Mouse (Mus musculus): ENCODE measurements around the gene Ms4a10. TPM values are rescaled to one million over a fixed set of nuclear protein-coding genes. Genes with fewer than 3 reads are reported as not detected.

The Ms4a10 gene
- polyA plus RNA-seq, 1 experiment from 2014 or later: not detected

DNA sequence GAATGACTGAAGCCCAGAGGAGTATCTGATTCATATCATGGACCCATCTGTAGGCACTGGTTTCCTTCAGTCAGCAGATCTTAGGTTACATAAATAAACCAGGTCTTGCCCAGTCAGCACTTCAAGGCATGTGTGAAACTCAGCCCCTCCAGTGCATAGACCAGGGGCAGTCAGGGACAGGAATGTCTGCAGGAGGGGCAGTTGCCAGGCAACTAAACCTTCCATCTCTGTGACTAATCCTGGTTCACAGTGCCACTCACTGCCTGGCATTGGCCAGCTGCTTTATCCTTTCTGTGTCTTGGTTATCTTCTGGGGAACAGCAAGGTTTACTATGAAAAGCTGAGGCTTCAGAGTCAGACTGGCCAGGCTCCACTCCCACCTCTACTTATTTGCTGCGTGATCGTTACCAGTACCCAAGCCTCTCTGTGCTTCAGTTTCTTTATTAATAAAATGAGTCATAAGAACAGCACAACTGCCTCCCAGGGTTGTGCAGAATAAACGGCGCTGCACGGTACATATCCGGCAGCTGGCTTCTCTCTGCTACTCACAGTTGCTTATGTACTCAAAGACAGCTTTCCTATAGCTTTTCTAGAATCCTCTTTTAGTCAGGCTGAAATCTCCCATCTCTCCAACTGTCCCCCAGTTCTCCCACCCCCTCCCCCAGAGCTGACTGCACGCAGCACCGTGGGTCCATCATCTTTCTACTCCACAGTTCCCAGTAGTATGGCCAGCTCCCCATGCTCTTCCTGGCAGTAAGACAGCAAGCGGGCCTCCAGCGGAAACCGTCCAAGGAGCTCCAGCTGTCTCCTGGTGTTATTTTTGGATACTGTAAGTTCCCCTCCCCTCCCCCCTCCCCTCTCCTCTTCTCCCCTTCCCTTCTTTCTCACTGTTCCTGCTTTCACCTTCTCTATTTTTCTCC, 22.2 kb downstream of the Ms4a10 start:
- peaks cover 7% of the 10 kb centered on the region; the same call in 1 of the 2 replicates for H3K27me3 ChIP-seq
- no peaks in the 10 kb centered on the region for H3K9me3 ChIP-seq
- peak overlapping the region; percentile 9; the same call in 1 of the 2 replicates for H3K4me2 ChIP-seq
- no peak overlapping the region for H3K4me3 ChIP-seq
- no peak overlapping the region for H3K9ac ChIP-seq
- H3K4me1 ChIP-seq: peaks cover 25% of the 10 kb centered on the region
- peak overlapping the region; percentile 79 for H3K27ac ChIP-seq
- WGBS: 40% methylated on average over 11 of the region's 11 CpGs
- ATAC-seq (ENCODE audit: borderline replicate concordance, extremely low read depth, low FRiP score, low TSS enrichment): peak; percentile 69
- no peaks in the 10 kb centered on the region for H3K36me3 ChIP-seq

DNA sequence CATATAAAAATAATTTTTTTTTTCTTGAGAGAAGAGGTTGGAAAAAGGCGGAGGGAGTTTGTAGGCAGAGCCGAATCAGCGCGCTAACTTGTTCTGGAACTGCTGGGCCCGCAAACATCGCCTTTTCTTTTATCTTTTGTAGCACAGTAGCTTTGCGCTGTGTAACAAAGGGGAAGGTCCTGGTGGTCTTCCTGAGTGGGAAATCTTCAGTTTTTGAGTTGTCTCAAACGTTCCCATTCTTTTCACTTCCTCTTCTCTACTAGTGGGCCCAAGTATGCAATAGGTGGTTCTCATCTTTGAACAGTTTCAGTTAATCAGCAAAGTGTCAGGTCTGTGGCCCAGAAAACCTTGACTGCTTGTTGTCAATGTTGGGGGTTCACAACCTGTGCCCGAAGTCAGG, 24.9 kb downstream of the Ms4a10 start:
- Histone ChIP-seq H3K4me3 (peak overlapping the region; percentile 77), H3K4me1 (peaks cover 34% of the 10 kb centered on the region), H3K9me3 (no peaks in the 10 kb centered on the region), H3K36me3 (peaks cover 6% of the 10 kb centered on the region), H3K9ac (peak overlapping the region; percentile 13; the same call in 1 of the 2 replicates), H3K27me3 (0 out of 2 replicates have a peak, but pooled peaks cover 3% of the 10 kb centered on the region), H3K27ac (peak overlapping the region; percentile 38; the same call in 1 of the 2 replicates), H3K4me2 (peak overlapping the region; percentile 91)
- WGBS: 27% methylated on average over 9 of the region's 9 CpGs
- ATAC-seq (ENCODE audit: borderline replicate concordance, extremely low read depth, low FRiP score, low TSS enrichment): no peak

DNA sequence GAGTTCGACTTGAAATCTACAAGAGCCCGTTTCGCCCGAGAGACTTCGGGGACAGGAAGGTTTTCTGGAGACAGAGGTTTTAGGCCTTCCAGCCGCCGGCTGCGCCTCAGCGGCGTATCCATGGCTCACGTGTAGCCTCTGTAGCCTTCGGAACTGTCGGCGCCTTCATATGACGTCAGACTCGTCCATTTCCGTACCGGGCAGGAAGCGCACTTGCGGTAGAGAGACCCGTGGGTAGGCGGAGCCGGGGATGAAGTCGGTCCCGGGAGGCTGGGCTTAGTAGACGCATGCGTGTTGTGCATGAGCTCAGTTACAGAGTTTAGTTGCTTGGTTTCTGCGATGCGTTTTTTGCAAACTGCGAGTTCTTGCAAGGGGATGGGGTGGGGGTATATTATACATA, 25.4 kb downstream of the Ms4a10 start, which contains the start of gene Ccdc86:
Gene Ccdc86, minus strand, starts transcription at position 155 of the 400 bp plus-strand sequence.
- H3K27ac ChIP-seq: peak within 1 kb of the TSS; percentile 38; the same call in 1 of the 2 replicates
- H3K36me3 ChIP-seq: peaks cover 10% of the 10 kb centered on the region
- peak within 1 kb of the TSS; percentile 77 for H3K4me3 ChIP-seq
- H3K9me3 ChIP-seq: no peaks in the 10 kb centered on the region
- peak; percentile 93 for ATAC-seq (ENCODE audit: borderline replicate concordance, extremely low read depth, low FRiP score, low TSS enrichment)
- WGBS: under 1% methylated on average over 30 of the region's 30 CpGs
- peak within 1 kb of the TSS; percentile 82 for H3K9ac ChIP-seq
- H3K27me3 ChIP-seq: 0 out of 2 replicates have a peak, but pooled peaks cover 3% of the 10 kb centered on the region
- peaks cover 34% of the 10 kb centered on the region for H3K4me1 ChIP-seq
- H3K4me2 ChIP-seq: peak within 1 kb of the TSS; percentile 91

DNA sequence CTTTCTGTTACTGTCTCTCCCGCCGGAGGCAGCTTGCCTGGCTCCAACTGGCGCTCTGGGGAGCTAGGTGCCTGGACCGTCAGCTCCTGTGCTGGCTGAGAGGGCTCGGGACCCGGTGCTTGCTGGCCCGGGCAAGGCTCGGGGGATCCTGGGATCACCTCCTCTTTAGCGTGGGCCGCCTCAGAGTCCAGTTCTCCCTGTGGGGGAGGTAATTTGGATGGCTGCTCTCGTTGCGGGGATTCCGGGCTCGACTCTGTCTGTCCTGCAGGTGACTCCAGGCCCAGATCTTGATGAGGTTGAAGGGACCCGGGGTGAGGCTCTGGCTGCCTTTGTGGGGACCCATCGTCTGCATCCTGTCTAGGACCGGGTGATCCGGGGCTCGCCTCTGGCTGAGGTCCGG, 26.1 kb downstream of the Ms4a10 start:
- 0% methylated on average over 20 of the region's 20 CpGs for WGBS

DNA sequence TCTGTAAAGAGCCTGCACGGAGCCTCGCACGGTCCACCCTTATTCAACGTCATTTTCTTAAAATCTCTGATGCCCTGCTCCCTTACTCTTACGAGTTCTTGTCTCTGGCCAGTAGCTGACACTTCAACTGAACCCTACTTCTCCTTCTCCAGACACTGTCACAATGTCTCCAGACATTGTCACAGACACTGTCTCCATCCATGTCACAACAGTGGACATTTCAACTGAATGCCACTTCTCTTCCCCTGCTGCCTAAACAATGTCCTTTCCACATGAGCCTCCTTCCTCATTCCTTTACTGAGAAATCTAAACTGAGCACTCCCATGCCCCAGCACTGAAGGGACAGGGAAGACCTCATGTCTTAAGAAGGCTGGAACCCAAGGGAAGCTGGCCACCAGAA, 27.3 kb downstream of the Ms4a10 start:
- Histone ChIP-seq H3K4me2 (peak overlapping the region; percentile 91), H3K27me3 (no peaks in the 10 kb centered on the region), H3K9ac (peak overlapping the region; percentile 82; the same call in 1 of the 2 replicates), H3K36me3 (peaks cover 26% of the 10 kb centered on the region), H3K4me3 (peak overlapping the region; percentile 77), H3K27ac (no peak overlapping the region), H3K4me1 (peaks cover 30% of the 10 kb centered on the region), H3K9me3 (no peaks in the 10 kb centered on the region)
- WGBS: 91% methylated on average over 5 of the region's 5 CpGs
- no peak for ATAC-seq (ENCODE audit: borderline replicate concordance, extremely low read depth, low FRiP score, low TSS enrichment)

More for the DNA sequence above, 26.1 kb downstream of the Ms4a10 start:
- Histone ChIP-seq H3K36me3 (peaks cover 15% of the 10 kb centered on the region), H3K9me3 (no peaks in the 10 kb centered on the region), H3K9ac (peak overlapping the region; percentile 82), H3K4me1 (peaks cover 34% of the 10 kb centered on the region), H3K4me2 (peak overlapping the region; percentile 91), H3K27me3 (0 out of 2 replicates have a peak, but pooled peaks cover 3% of the 10 kb centered on the region), H3K4me3 (peak overlapping the region; percentile 77), H3K27ac (no peak overlapping the region)
- ATAC-seq (ENCODE audit: borderline replicate concordance, extremely low read depth, low FRiP score, low TSS enrichment): no peak

DNA sequence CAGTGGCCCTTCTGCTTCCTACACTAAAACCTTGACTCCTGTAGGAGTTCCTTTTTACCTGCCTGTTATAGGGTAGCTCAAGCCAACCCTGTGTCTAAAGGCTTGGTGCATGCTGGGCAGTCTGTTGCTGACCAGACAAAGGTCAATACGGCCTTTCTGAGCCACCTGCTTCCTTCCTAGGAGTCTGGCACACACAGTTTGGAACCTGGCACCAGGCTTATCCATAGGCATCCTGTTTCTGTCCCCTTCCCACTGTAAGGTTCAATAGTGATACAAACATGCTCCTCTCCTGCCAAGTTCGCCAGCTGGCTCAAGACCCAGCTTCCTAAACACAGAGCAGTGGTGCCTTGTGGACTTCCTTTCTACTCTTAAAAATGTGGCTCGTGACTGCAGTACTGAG, 28.0 kb downstream of the Ms4a10 start:
- peak overlapping the region; percentile 91 for H3K4me2 ChIP-seq
- H3K27ac ChIP-seq: no peak overlapping the region
- H3K9ac ChIP-seq: no peak overlapping the region
- WGBS: 75% methylated on average over 3 of the region's 3 CpGs
- H3K9me3 ChIP-seq: no peaks in the 10 kb centered on the region
- H3K4me3 ChIP-seq: peak overlapping the region; percentile 77; the same call in 1 of the 2 replicates
- peaks cover 26% of the 10 kb centered on the region for H3K36me3 ChIP-seq
- H3K27me3 ChIP-seq: no peaks in the 10 kb centered on the region
- no peak for ATAC-seq (ENCODE audit: borderline replicate concordance, extremely low read depth, low FRiP score, low TSS enrichment)
- H3K4me1 ChIP-seq: peaks cover 23% of the 10 kb centered on the region

DNA sequence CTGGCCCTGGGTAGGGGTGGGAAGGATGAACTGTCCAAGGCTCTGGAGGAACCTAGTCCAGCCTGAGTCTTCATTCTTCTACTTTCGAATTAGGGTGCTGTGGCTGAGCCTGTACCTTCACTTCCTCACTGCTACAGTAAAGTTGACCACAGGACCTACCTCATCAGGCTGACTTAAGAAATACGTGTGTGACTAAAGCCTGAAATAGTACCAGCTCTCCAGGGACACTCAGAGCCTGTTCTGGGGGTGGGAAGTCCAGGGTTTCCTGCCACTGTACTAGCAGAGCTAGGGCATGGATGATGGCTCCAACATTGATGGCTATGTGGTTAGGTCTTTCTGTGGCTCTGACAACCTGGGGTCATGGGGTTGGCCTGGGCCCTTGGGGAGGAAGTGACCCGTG, 30.5 kb downstream of the Ms4a10 start:
- H3K36me3 ChIP-seq: peaks cover 26% of the 10 kb centered on the region
- no peak for ATAC-seq (ENCODE audit: borderline replicate concordance, extremely low read depth, low FRiP score, low TSS enrichment)
- H3K9ac ChIP-seq: no peak overlapping the region
- H3K27me3 ChIP-seq: no peaks in the 10 kb centered on the region
- H3K4me3 ChIP-seq: no peak overlapping the region
- 85% methylated on average over 3 of the region's 3 CpGs for WGBS
- H3K27ac ChIP-seq: no peak overlapping the region
- peaks cover 33% of the 10 kb centered on the region for H3K4me1 ChIP-seq
- no peaks in the 10 kb centered on the region for H3K9me3 ChIP-seq
- no peak overlapping the region for H3K4me2 ChIP-seq

DNA sequence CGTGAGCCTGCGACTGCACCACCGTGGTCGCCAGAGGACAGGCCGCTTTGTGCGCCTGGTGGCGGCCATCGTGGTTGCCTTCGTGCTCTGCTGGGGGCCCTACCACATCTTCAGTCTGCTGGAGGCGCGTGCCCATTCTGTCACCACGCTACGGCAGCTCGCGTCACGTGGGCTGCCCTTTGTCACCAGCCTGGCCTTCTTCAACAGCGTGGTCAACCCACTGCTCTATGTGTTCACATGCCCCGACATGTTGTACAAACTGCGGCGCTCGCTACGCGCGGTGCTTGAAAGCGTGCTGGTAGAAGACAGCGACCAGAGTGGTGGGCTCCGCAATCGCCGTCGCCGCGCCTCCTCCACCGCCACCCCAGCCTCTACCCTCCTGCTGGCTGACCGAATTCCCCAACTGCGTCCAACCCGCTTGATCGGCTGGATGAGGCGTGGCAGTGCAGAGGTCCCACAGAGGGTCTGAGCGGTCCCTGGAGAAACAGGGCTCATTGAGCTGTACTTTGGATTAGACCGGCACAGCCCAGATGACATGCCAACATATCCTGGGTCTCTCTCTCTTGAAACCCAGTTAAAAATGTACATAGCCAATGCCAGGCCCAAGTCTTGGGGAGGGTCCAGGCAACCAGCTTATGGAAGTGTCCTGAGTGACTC, 33.5 kb downstream of the Ms4a10 start:
- Histone ChIP-seq H3K4me1 (peaks cover 12% of the 10 kb centered on the region), H3K27me3 (no peaks in the 10 kb centered on the region), H3K9ac (peak overlapping the region; percentile 35), H3K4me3 (peak overlapping the region; percentile 36), H3K9me3 (no peaks in the 10 kb centered on the region), H3K36me3 (peaks cover 26% of the 10 kb centered on the region), H3K27ac (no peak overlapping the region), H3K4me2 (peak overlapping the region; percentile 80)
- 4% methylated on average over 40 of the region's 40 CpGs for WGBS
- ATAC-seq (ENCODE audit: borderline replicate concordance, extremely low read depth, low FRiP score, low TSS enrichment): peak; percentile 37

DNA sequence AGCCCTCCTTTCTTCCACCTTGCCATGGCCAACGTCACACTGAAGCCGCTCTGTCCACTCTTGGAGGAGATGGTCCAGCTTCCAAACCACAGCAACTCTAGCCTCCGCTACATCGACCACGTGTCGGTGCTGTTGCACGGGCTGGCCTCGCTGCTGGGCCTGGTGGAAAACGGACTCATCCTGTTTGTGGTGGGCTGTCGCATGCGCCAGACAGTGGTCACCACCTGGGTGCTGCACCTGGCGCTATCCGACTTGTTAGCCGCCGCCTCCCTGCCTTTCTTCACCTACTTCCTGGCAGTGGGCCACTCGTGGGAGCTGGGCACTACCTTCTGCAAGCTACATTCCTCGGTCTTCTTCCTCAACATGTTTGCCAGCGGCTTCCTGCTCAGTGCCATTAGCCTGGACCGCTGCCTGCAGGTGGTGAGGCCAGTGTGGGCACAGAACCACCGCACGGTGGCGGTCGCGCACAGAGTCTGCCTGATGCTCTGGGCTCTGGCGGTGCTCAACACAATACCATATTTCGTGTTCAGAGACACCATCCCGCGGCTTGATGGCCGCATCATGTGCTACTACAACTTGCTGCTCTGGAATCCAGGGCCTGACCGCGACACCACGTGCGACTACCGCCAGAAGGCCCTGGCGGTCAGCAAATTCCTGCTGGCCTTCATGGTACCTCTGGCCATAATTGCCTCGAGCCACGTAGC, 34.2 kb downstream of the Ms4a10 start:
- H3K36me3 ChIP-seq: peaks cover 26% of the 10 kb centered on the region
- H3K27ac ChIP-seq: no peak overlapping the region
- H3K9me3 ChIP-seq: no peaks in the 10 kb centered on the region
- peak; percentile 82 for ATAC-seq (ENCODE audit: borderline replicate concordance, extremely low read depth, low FRiP score, low TSS enrichment)
- H3K9ac ChIP-seq: peak overlapping the region; percentile 35
- no peaks in the 10 kb centered on the region for H3K27me3 ChIP-seq
- peak overlapping the region; percentile 80 for H3K4me2 ChIP-seq
- 15% methylated on average over 37 of the region's 37 CpGs for WGBS
- peaks cover 12% of the 10 kb centered on the region for H3K4me1 ChIP-seq
- H3K4me3 ChIP-seq: peak overlapping the region; percentile 36

DNA sequence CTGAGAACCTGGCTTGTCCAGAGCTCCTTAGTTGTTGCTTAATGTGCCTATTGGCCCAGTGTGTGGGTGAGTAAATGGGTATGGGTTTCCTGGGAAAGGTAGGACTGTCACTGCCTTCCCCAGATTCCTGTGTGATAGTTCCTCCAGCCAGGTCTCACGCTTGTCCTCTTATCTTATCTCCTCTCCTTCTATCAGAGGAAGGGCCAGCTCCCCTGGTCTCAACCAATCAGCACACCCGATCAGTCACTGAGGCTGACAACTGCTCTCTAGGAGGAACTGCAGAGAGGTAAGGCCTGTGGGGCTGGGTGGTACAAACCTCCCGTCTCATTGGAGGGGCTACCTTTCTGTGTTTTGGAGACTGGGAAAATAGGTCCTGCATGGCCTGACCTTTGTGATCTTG, 35.7 kb downstream of the Ms4a10 start:
- Histone ChIP-seq H3K4me3 (no peak overlapping the region), H3K9me3 (no peaks in the 10 kb centered on the region), H3K4me1 (peaks cover 12% of the 10 kb centered on the region), H3K4me2 (no peak overlapping the region), H3K27ac (no peak overlapping the region), H3K9ac (no peak overlapping the region), H3K36me3 (peaks cover 15% of the 10 kb centered on the region), H3K27me3 (no peaks in the 10 kb centered on the region)
- WGBS: 21% methylated on average over 3 of the region's 3 CpGs
- no peak for ATAC-seq (ENCODE audit: borderline replicate concordance, extremely low read depth, low FRiP score, low TSS enrichment)

DNA sequence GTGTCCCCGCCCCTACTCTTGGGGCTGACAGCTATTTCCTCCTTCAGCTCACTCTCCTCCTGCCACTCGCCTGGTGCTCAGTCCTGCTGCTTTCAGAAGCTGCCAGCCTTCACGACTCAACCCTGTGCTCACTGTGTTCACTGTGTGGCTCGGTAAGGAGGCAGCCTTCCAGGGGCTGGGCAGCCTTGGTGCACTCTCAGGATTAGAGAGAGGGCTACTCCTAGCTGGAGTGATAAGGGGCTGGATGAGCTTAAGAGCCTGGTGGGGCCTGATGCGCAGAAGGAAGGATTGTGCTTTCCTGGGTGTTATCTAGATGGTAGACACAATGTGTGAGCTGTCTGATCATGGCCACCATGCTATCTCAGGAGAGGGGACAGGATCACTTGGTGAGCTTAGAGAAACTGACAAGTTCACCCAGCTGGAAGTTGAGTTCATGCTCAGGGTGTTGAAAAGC, 37.3 kb downstream of the Ms4a10 start, which contains the start of gene Ptgdr2:
Gene Ptgdr2, plus strand, starts transcription at position 51 of the 454 bp plus-strand sequence.
- WGBS: 30% methylated on average over 5 of the region's 5 CpGs
- Histone ChIP-seq H3K9me3 (no peaks in the 10 kb centered on the region), H3K4me1 (peaks cover 12% of the 10 kb centered on the region), H3K27me3 (no peaks in the 10 kb centered on the region), H3K36me3 (no peaks in the 10 kb centered on the region), H3K4me2 (no peak within 1 kb of the TSS), H3K27ac (no peak within 1 kb of the TSS), H3K4me3 (no peak within 1 kb of the TSS), H3K9ac (no peak within 1 kb of the TSS)
- no peak for ATAC-seq (ENCODE audit: borderline replicate concordance, extremely low read depth, low FRiP score, low TSS enrichment)
